Mouse (Mus musculus): ENCODE results near the gene Plppr1.

DNA sequence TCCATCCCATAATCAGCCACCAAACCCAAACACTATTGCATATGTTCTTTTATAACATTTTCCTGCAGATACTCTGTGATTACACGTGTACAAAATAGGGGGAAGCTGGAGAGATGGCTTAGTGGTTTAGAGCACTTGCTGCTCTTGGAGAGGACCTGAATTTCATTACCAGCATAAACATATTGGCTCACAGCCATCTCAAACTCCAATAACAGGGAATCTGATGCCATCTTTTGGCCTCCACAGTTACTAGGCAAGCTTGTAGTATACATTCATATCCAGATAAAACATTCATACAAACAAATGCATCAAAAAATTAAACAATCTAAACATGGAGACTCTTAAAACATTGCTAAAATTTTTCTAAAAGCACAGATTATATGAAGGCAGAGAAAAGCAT lies 240.5 kb downstream of the Plppr1 start:
- TF ChIP-seq CTCF (IDR thresholded peaks at IDR 0.05; ENCODE audit: control insufficient read depth, insufficient read depth, low read length): no peak
- TF ChIP-seq POLR2A (IDR thresholded peaks at IDR 0.05; ENCODE audit: borderline replicate concordance, control insufficient read depth, low read depth, low read length): no peak

Data from bone marrow, adult 2 months (tissue).